Mouse (Mus musculus) heart, postnatal 0 days (tissue): ENCODE results near the gene Nfib.

Experiments used
- CTCF ChIP-seq: IDR thresholded peaks from 2 replicates; pipeline ENCODE4 v1.5.1; 2016; ENCODE audit warnings: antibody characterized with exemption, control low read depth, low read depth
- EP300 ChIP-seq: IDR thresholded peaks from 2 replicates; pipeline ENCODE4 v1.6.1; 2016; ENCODE audit warnings: antibody characterized with exemption, low read depth

GRCm38 (mm10) chr4:82286931-82287330 is 418.6 kb downstream of the Nfib start:
- TF ChIP-seq CTCF = peak; percentile 21
- TF ChIP-seq EP300 = no peak
